Mouse (Mus musculus) erythroblast, embryonic 14.5 days (primary cell): Measurements from ENCODE around the gene Cacna1g.

ENCODE experiments used
- GATA1 ChIP-seq: IDR thresholded peaks from 2 replicates; pipeline ENCODE4 v1.6.1; 2012; ENCODE audit warnings: low read length, inconsistent platforms, mixed read lengths
- TAL1 ChIP-seq: IDR thresholded peaks from 3 replicates; pipeline ENCODE4 v1.6.1; 2012; ENCODE audit warnings: low read length, inconsistent platforms, mixed read lengths

DNA sequence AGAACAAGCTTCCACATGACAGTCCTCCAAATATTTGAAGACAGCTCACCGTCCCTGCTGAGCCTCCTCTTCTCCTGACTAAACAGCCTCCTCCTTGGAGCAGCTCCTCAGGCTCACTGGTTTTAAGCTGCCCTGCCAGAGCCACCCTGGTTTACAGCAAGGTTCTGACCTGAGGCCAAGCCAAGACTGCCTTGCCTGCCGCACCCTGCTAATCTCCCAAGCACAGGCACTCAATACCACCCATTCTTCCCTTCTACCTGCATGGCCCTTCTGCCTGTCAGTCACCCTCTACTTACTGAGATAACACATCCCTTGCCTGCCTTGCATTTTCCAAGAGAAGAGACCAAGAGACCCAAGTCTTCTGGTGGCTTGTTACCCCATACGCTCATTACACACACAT lies 17.7 kb downstream of the Cacna1g start:
- peak; percentile 73 for TF ChIP-seq TAL1
- no peak for TF ChIP-seq GATA1
